Comparison of ENCODE assay signal across 18 mouse cellular contexts in genomic region chr8:61436586-61437304, GRCm38 (mm10). TPM values are rescaled to one million over a fixed set of nuclear protein-coding genes. Genes with fewer than 3 reads are reported as not detected.
DNase-seq lines count a peak whose midpoint lies in the region; ATAC-seq and TF ChIP-seq lines count a peak whose summit lies in the region.
"Had no signal": no experiment of that assay in that cellular context is flagged by ENCODE, and none has a peak within 500 bp of the region (broad histone marks: within the 10 kb centered on the region; RNA-seq: fewer than 3 reads in every experiment).

No protein-coding gene starts in this region.

- H3K4me1 ChIP-seq in heart, embryonic 12.5 days (replicated peaks), result no peaks in the 10 kb centered on the region
- H3K4me1 ChIP-seq in lung, embryonic 14.5 days (ENCODE audit: insufficient read depth), result no peaks in the 10 kb centered on the region
- peaks cover 14% of the 10 kb centered on the region for H3K4me1 ChIP-seq in midbrain, embryonic 14.5 days (ENCODE audit: control insufficient read depth, insufficient read depth, low read length)
- H3K4me1 ChIP-seq: heart, embryonic 13.5 days; stomach, embryonic 15.5 days had no signal

- no peak overlapping the region for H3K4me2 ChIP-seq in heart, embryonic 12.5 days
- no peak overlapping the region for H3K4me2 ChIP-seq in lung, embryonic 14.5 days
- no peak overlapping the region for H3K4me2 ChIP-seq in midbrain, embryonic 14.5 days (ENCODE audit: low read length)
- H3K4me2 ChIP-seq: forebrain, embryonic 13.5 days; heart, embryonic 13.5 days; kidney, embryonic 15.5 days; stomach, embryonic 15.5 days had no signal

- 58% methylated on average over 9 of the region's 9 CpGs for WGBS in heart, embryonic 12.5 days
- WGBS in lung, embryonic 14.5 days, result 36% methylated on average over 9 of the region's 9 CpGs
- WGBS in midbrain, embryonic 14.5 days, result 16% methylated on average over 9 of the region's 9 CpGs

- no peak for TF ChIP-seq CTCF in lung, embryonic 14.5 days (IDR thresholded peaks at IDR 0.05; ENCODE audit: low read depth)

- H3K9me3 ChIP-seq in heart, embryonic 12.5 days (replicated peaks), result peaks cover 20% of the 10 kb centered on the region
- no peaks in the 10 kb centered on the region for H3K9me3 ChIP-seq in lung, embryonic 14.5 days (ENCODE audit: low read depth, low read length)
- no peaks in the 10 kb centered on the region for H3K9me3 ChIP-seq in midbrain, embryonic 14.5 days (ENCODE audit: control insufficient read depth, low read length)
- H3K9me3 ChIP-seq: stomach, embryonic 15.5 days had no signal

- H3K36me3 ChIP-seq in heart, embryonic 12.5 days, result no peaks in the 10 kb centered on the region
- no peaks in the 10 kb centered on the region for H3K36me3 ChIP-seq in lung, embryonic 14.5 days (ENCODE audit: insufficient read depth)
- H3K36me3 ChIP-seq in midbrain, embryonic 14.5 days (ENCODE audit: control insufficient read depth, insufficient read depth, low read length), result no peaks in the 10 kb centered on the region
- H3K36me3 ChIP-seq: G1E; kidney, embryonic 15.5 days; stomach, embryonic 15.5 days had no signal

- DNase-seq in heart, adult 11 months, result peak; percentile 35
- DNase-seq in lung, embryonic 14.5 days, result peak; percentile 49
- no peak for DNase-seq in lung, postnatal 36 days
- peak; percentile 13 for DNase-seq in adipocyte (ENCODE audit: low spot score)
- DNase-seq in midbrain, embryonic 14.5 days, result no peak
- no peak for DNase-seq in Muller cell, postnatal 12 days (ENCODE audit: inconsistent ontology term)
- no peak for DNase-seq in neural tube, embryonic 10.5 days (ENCODE audit: extremely low spot score, low spot score)
- DNase-seq: adrenal gland, postnatal 14 days; cerebellum, adult 9-10 months; embryo, embryonic 11 days; heart, postnatal 4 days; thymus, postnatal 14 days had no signal

- no peak overlapping the region for H3K9ac ChIP-seq in heart, embryonic 12.5 days
- no peak overlapping the region for H3K9ac ChIP-seq in lung, embryonic 14.5 days
- H3K9ac ChIP-seq in midbrain, embryonic 14.5 days (replicated peaks; ENCODE audit: low read length), result no peak overlapping the region
- H3K9ac ChIP-seq: forebrain, embryonic 13.5 days; heart, embryonic 13.5 days; kidney, embryonic 15.5 days; stomach, embryonic 15.5 days had no signal

- no peak overlapping the region for H3K27ac ChIP-seq in heart, embryonic 12.5 days (ENCODE audit: poor library complexity, severe bottlenecking)
- no peak overlapping the region for H3K27ac ChIP-seq in lung, embryonic 14.5 days (ENCODE audit: low read depth)
- H3K27ac ChIP-seq in midbrain, embryonic 14.5 days (replicated peaks; ENCODE audit: low read depth, low read length), result 0 out of 2 replicates have a peak overlapping the region, but pooled peaks have one; percentile 10
- H3K27ac ChIP-seq: forebrain, embryonic 13.5 days; heart, embryonic 13.5 days; kidney, embryonic 15.5 days; stomach, embryonic 15.5 days had no signal

- no peaks in the 10 kb centered on the region for H3K27me3 ChIP-seq in heart, embryonic 12.5 days (replicated peaks)
- H3K27me3 ChIP-seq in lung, embryonic 14.5 days (ENCODE audit: insufficient read depth, low read length), result no peaks in the 10 kb centered on the region
- H3K27me3 ChIP-seq in midbrain, embryonic 14.5 days (ENCODE audit: control insufficient read depth, insufficient read depth, low read length), result no peaks in the 10 kb centered on the region
- H3K27me3 ChIP-seq: forebrain, embryonic 13.5 days; heart, embryonic 13.5 days; kidney, embryonic 15.5 days; stomach, embryonic 15.5 days had no signal

- ATAC-seq in heart, embryonic 12.5 days (ENCODE audit: insufficient number of reproducible peaks, low FRiP score), result no peak
- peak; percentile 49 for ATAC-seq in lung, embryonic 14.5 days (ENCODE audit: insufficient read depth)
- no peak for ATAC-seq in midbrain, embryonic 14.5 days (ENCODE audit: low FRiP score, low TSS enrichment)
- ATAC-seq: forebrain, embryonic 13.5 days had no signal

- H3K4me3 ChIP-seq in heart, embryonic 12.5 days, result no peak overlapping the region
- no peak overlapping the region for H3K4me3 ChIP-seq in lung, embryonic 14.5 days (ENCODE audit: low read depth, low read length)
- H3K4me3 ChIP-seq in midbrain, embryonic 14.5 days (replicated peaks; ENCODE audit: low read depth, low read length), result no peak overlapping the region
- H3K4me3 ChIP-seq: forebrain, embryonic 13.5 days; heart, embryonic 13.5 days; kidney, embryonic 15.5 days; stomach, embryonic 15.5 days had no signal

RNA-seq across cellular contexts. Expression of gene Cbr4, which starts 50.8 kb away (rescaled TPM):
- 37.8 and 39.0 TPM in 2 replicates for polyA plus RNA-seq in heart, embryonic 12.5 days (2016; fragmentation: Nextera tagmentation; extraction: Ambion mirVana)
- 26.4 and 31.6 TPM in 2 replicates for polyA plus RNA-seq in lung, embryonic 14.5 days (2014; fragmentation: Nextera tagmentation; extraction: Ambion mirVana)
- polyA plus RNA-seq in midbrain, embryonic 14.5 days (2014; fragmentation: Nextera tagmentation; extraction: Ambion mirVana), result 23.0 and 23.8 TPM in 2 replicates

Comparison
In these comparisons a context has a peak if more than half of its experiments do, and no peak if none do; other contexts are left out.
1. DNase-seq: peak in heart, adult 11 months (single experiment), lung, embryonic 14.5 days (single experiment) and adipocyte (single experiment); none in lung, postnatal 36 days (single experiment), midbrain, embryonic 14.5 days (single experiment), Muller cell, postnatal 12 days (single experiment) and neural tube, embryonic 10.5 days (single experiment).